Mouse (Mus musculus) spleen, adult 18-20 months (tissue): ENCODE results near the gene Tln2.

Experiments used
- DNase-seq, 2 experiments: peaks; one replicate each; pipeline ENCODE4 v3.0.0; 2022; ENCODE audit warnings: mixed read lengths in 2 of 2

Gene Tln2

GRCm38 (mm10) chr9:67559603-67560002, at the start of gene Tln2:
Gene Tln2, minus strand, starts transcription at chr9:67559703.
- DNase-seq, result no peak

DNA sequence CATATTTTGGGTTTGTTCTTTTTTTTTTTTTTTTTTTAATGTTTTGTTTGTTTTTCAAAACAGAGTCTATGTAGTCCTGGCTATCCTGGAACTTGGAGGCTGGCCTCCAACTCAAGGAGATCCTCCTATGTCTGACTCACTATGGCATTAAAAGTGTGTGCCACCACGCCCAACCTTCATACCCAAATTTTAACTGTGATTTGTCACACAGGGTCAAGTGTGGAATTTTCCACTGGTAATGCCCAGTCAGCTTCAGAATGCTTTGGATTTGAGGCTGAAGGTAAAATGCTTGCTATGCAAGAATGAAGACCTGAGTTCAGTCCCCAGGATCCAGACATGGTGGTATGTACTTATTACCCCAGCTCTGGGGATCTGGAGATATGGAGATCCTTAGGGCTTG, 49.7 kb upstream of the Tln2 start:
- DNase-seq, result no peak

DNA sequence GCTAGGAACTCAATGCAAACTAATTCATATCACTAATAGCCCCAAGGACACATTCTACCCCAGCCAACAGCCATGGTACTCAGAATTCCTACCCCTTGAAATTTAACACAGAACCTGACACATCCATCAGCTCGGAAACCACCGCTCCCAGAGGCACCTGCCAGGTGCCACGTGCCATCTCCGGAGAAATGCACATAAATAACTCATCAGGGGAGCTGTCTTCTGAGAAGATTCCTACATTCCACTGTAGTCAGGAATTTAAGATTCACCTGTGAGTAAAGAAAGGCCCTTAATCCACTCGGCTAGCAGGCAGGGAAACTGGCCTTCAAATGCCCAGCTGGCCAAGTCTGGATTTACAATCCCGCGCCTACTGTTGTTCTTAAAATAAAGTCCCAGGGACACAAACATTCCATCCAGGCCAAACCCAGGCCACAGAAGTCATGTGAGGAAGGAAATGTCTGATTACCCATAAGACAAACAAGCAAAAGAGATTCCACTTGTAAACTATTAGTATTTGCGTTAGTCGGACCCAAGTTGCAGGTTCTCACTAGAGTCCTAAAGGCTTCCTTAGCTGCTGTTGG, 48.4 kb upstream of the Tln2 start:
- DNase-seq, result no peak

GRCm38 (mm10) chr9:67607268-67607667, 47.8 kb upstream of the Tln2 start:
- no peak for DNase-seq

GRCm38 (mm10) chr9:67605867-67606435, 46.4 kb upstream of the Tln2 start:
- DNase-seq, result no peak

GRCm38 (mm10) chr9:67604940-67605339, 45.4 kb upstream of the Tln2 start:
- DNase-seq, result no peak

GRCm38 (mm10) chr9:67602347-67602746, 42.8 kb upstream of the Tln2 start:
- DNase-seq, result no peak

DNA sequence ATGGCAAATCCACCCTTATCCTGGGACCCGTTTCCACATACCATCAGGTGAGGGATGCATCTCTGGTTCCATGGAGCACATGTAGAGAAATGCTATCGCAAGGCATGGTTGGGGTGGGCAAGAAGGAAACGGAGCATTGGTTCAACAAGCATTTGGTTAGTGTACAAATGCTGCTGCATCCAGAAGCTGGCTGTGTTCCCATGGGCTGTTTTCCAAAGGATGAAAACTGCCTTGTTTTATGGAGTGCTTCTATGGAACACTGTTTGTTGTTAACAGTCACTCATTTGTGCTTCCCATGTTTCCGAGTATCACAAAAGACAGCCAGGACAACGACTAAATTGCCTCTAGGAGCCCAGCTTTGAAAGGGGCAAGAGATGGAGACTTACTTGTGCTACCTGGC, 35.7 kb upstream of the Tln2 start:
- no peak for DNase-seq

DNA sequence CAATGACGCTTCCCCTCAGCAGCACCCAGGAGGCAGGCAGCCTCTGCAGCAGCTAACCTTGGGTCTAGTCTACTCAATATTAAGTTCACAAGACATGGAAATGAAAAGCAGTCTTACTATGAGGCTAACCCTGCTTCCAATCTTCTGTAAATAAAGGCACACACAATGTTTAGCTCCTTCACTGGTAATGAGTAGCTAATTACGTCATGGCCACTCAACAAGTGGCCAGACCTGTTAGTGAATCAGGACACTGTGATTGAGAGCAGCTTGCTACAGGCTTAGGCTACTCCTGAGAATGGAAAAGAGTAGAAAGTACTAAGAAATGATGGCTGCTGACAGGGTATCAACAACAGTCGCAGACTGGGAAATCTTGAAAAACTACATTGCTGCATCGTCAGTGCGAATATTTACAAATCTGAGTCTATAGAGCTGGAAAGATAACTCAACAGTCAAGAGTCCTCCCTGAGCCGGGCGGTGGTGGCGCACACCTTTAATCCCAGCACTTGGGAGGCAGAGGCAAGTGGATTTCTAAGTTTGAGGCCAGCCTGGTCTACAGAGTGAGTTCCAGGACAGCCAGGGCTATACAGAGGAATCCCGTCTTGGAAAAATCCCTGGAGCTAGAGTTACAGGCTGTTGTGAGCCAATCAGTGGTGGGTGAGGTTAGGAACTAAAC, 34.1 kb upstream of the Tln2 start:
- DNase-seq, result no peak

- no peak for DNase-seq
Measured at GRCm38 (mm10) chr9:67592726-67593125, 33.2 kb upstream of the Tln2 start.

- DNase-seq, result no peak
Measured at GRCm38 (mm10) chr9:67587111-67587510, 27.6 kb upstream of the Tln2 start.

DNA sequence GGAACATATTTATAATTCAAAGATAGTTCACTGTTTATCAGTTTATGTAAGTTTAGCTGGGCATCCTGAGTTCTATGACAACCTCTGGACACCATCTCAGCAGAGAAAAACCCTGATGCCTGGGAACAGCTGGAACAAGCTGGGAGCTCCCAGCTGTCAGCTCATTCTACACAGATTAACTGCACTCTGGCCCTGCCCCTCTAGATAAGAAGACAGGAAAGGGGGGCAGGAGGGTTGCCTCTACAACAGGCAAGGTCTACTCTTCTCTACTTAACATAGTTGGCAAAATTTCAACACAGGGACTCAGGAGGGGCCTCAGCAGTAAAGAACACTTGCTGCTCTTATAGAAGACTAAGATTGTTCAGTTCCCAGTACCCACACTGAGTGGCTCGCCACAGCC, 27.0 kb upstream of the Tln2 start:
- DNase-seq, result no peak

DNA sequence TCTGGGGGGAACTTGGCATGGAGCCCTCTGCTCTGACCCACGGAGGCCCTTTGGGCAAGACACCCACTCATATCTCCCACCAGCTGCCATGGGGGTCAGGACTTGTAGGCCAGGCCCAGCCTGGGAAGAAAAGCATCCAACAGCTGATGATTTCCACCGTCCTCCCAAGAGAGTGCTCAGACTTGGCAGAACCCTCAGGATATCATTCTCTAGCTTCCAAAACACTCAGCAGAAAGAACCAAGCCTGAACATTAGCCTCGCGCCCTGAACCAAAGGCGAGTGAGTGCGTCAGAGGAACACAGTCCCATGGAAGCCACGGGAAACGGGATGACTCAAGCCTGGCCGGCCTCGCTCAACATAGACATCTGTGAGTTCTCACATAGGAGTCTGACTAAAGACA, 25.4 kb upstream of the Tln2 start:
- no peak for DNase-seq

- DNase-seq, result no peak
Measured at GRCm38 (mm10) chr9:67581581-67582280, 22.2 kb upstream of the Tln2 start.

DNA sequence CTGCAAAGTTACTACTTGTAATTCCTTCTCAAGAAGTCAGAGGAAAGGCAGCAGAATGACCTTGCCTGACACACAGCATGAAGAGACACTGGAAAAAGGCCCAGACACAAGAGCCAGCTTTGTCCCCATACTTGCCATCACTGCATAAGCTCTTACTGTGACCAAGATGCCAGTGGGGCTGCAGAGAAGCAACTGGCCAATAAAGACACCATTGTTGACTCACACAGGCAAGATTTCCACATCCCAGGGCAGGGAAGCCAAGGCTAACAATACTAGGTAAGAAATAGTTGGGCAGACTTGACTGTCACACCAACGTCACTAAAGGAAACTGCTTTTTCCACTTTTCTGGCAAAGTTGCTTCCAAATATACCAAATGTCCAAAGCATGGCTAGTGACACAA, 20.0 kb upstream of the Tln2 start:
- DNase-seq, result no peak

GRCm38 (mm10) chr9:67574721-67575248, 15.3 kb upstream of the Tln2 start:
- no peak for DNase-seq

GRCm38 (mm10) chr9:67573683-67573979, 14.1 kb upstream of the Tln2 start:
- DNase-seq, result no peak

DNA sequence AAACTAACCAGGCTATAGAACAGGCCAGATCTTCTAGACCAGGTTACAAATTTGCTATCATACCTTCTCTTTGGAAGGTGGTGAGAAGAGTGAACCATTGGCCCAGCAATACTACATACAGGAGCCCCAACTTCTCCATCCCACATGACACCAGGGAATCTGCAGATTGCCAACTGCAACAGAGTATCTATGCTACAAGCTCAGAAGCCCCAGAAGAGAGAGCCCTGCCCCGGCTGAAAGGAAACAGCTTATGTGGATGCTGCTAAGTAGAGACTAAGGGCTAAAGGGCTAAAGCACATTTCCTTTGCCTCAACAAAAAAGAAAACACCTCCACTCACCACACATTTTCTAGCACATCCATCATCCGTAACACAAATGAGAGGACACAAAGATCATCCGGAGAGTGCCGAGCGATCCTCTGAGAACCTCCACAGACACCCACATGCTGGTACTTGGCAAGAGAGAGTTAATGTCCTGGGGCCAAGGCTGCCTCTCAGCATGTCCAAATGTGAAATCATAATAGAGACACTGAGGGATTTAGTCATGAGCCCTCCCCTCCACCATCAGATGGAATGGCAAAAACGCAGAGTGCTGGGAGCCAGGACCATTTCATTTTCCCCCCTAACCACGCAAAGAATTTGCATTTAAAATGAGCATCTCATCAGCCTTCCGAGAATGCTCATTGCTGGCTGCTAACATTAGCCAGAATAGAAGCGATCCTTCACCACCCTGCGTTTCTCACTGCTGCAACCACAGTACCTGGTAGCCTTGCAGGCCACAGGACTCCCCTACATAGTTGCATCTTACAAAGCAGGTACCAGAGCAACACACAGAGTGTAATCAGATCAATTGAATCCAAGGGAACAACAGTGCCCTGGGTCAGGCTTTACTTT, 13.5 kb upstream of the Tln2 start:
- no peak for DNase-seq

GRCm38 (mm10) chr9:67565801-67566258, 6.3 kb upstream of the Tln2 start:
- no peak for DNase-seq

GRCm38 (mm10) chr9:67549811-67550501, 9.5 kb downstream of the Tln2 start:
- DNase-seq, result no peak

GRCm38 (mm10) chr9:67549332-67549731, 10.2 kb downstream of the Tln2 start:
- no peak for DNase-seq

DNA sequence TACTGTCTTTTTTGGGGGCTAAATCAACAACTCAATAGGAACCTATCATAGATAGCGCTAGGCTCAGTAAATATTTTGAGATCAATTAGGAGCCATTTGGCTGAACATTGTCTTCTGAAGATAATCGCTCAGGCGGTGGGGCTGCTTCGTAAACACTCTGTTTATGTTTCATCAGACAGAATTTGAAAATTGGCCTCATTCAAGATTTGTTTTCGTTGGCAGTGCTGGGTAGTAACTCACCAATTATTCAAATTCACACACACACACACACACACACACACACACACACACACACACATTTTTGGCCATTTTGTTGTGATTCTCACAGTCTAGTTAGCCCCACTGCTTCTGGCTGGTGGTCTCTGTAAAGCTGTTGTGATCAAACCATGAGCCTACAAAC, 12.9 kb downstream of the Tln2 start:
- no peak for DNase-seq
